Mouse (Mus musculus) heart, postnatal 36 days (tissue): ENCODE results near the gene Uhrf1bp1l. TPM values are rescaled to one million over a fixed set of nuclear protein-coding genes. Genes with fewer than 3 reads are reported as not detected.
A peak's percentile ranks its signal among the peaks of the same experiment; 100 is the strongest.
"Not testable (repeated sequence)": the region's sequence is repeated elsewhere in the genome, so short reads cannot be mapped to it uniquely, and the experiment has no call there.

Source experiments
- DNase-seq, 2 experiments: peaks; one replicate each; pipeline ENCODE4 v3.0.0; 2021 to 2022
- intact Hi-C: fragments of 180-260 bp; cut with DNase I; formaldehyde crosslinking; loops from one replicate; pipeline ENCODE4 v1.15.1; 2025
- total RNA-seq, 2 experiments: library from RNA; stranded (reverse); gene quantifications; 2 replicates each; pipeline ENCODE4 v1.2.3; 2021

Uhrf1bp1l gene
- total RNA-seq = 10 to 100 TPM; 23.5 to 25.4 TPM

- peak; percentile 91 to 94 for DNase-seq
- intact Hi-C loops = no loop called here
Observed at GRCm38 (mm10) chr10:89744871-89745665, at the start of gene Uhrf1bp1l. TSS of gene Uhrf1bp1l (plus strand) at chr10:89744991.

- intact Hi-C loops = no loop called here
- DNase-seq = no peak
Observed at GRCm38 (mm10) chr10:89695194-89695911, 49.4 kb upstream of the Uhrf1bp1l start.

GRCm38 (mm10) chr10:89696270-89696669 is 48.5 kb upstream of the Uhrf1bp1l start:
- intact Hi-C loops, DNase-seq: not testable (repeated sequence)

GRCm38 (mm10) chr10:89697956-89698355 is 46.8 kb upstream of the Uhrf1bp1l start:
- intact Hi-C loops = no loop called here
- no peak for DNase-seq

GRCm38 (mm10) chr10:89703042-89703441 is 41.7 kb upstream of the Uhrf1bp1l start:
- no peak for DNase-seq
- intact Hi-C loops = no loop called here

- DNase-seq = no peak
- intact Hi-C loops = no loop called here
Observed at GRCm38 (mm10) chr10:89707397-89707796, 37.4 kb upstream of the Uhrf1bp1l start.

- intact Hi-C loops = no loop called here
- no peak for DNase-seq
Observed at GRCm38 (mm10) chr10:89708720-89709119, 36.1 kb upstream of the Uhrf1bp1l start.

- no peak for DNase-seq
- intact Hi-C loops = no loop called here
Observed at GRCm38 (mm10) chr10:89714910-89715309, 29.9 kb upstream of the Uhrf1bp1l start.

GRCm38 (mm10) chr10:89720252-89720651 is 24.5 kb upstream of the Uhrf1bp1l start:
- intact Hi-C loops = no loop called here
- no peak for DNase-seq

- intact Hi-C loops = no loop called here
- DNase-seq = no peak
Observed at GRCm38 (mm10) chr10:89720796-89721195, 24.0 kb upstream of the Uhrf1bp1l start.

GRCm38 (mm10) chr10:89722247-89723195 is 22.3 kb upstream of the Uhrf1bp1l start:
- intact Hi-C loops = no loop called here
- no peak for DNase-seq

- no peak for DNase-seq
- intact Hi-C loops = loop anchor here (5.0 to 10.0 kb wide), 2 partner anchors 92 to 286 kb away; partner anchors contain the start of gene Gas2l3
Observed at GRCm38 (mm10) chr10:89730386-89730785, 14.4 kb upstream of the Uhrf1bp1l start.

- no peak for DNase-seq
- intact Hi-C loops = loop anchor here (5.0 to 10.0 kb wide), 2 partner anchors 91 to 287 kb away; partner anchors contain the start of gene Gas2l3
Observed at GRCm38 (mm10) chr10:89731341-89731740, 13.4 kb upstream of the Uhrf1bp1l start.

- peak; percentile 93 to 95 for DNase-seq
- intact Hi-C loops = loop anchor here (2.0 to 10.0 kb wide), 3 partner anchors 45 to 287 kb away; partner anchors contain the start of genes Gas2l3 and Scyl2
Observed at GRCm38 (mm10) chr10:89732001-89732794, 12.6 kb upstream of the Uhrf1bp1l start, which contains the start of gene Actr6. TSS of gene Actr6 (minus strand) at chr10:89732295.

GRCm38 (mm10) chr10:89737092-89737491 is 7.7 kb upstream of the Uhrf1bp1l start:
- DNase-seq = no peak
- intact Hi-C loops = loop anchor here (5.0 to 10.0 kb wide), 2 partner anchors 70 to 292 kb away; partner anchors contain the start of gene Gas2l3

GRCm38 (mm10) chr10:89737887-89738286 is 6.9 kb upstream of the Uhrf1bp1l start:
- intact Hi-C loops = loop anchor here (5.0 to 10.0 kb wide), 2 partner anchors 69 to 293 kb away; partner anchors contain the start of gene Gas2l3
- DNase-seq = no peak

GRCm38 (mm10) chr10:89738395-89738794 is 6.4 kb upstream of the Uhrf1bp1l start:
- no peak for DNase-seq
- intact Hi-C loops = loop anchor here (5.0 to 10.0 kb wide), 2 partner anchors 69 to 294 kb away; partner anchors contain the start of gene Gas2l3

GRCm38 (mm10) chr10:89739703-89740102 is 5.1 kb upstream of the Uhrf1bp1l start:
- intact Hi-C loops = loop anchor here (5.0 to 10.0 kb wide), 2 partner anchors 68 to 295 kb away; partner anchors contain the start of gene Gas2l3
- no peak for DNase-seq

- DNase-seq = no peak
- intact Hi-C loops = no loop called here
Observed at GRCm38 (mm10) chr10:89740995-89741394, 3.8 kb upstream of the Uhrf1bp1l start.
